Mouse (Mus musculus): ENCODE measurements around the gene Olfr1033. TPM values are rescaled to one million over a fixed set of nuclear protein-coding genes. Genes with fewer than 3 reads are reported as not detected.
"Not testable (repeated sequence)": the region's sequence is repeated elsewhere in the genome, so short reads cannot be mapped to it uniquely, and the experiment has no call there.

Gene Olfr1033
- polyA plus RNA-seq (2015; fragmentation: Nextera tagmentation; extraction: Ambion mirVana) = 3.6 and 5.2 TPM in 2 replicates

DNA sequence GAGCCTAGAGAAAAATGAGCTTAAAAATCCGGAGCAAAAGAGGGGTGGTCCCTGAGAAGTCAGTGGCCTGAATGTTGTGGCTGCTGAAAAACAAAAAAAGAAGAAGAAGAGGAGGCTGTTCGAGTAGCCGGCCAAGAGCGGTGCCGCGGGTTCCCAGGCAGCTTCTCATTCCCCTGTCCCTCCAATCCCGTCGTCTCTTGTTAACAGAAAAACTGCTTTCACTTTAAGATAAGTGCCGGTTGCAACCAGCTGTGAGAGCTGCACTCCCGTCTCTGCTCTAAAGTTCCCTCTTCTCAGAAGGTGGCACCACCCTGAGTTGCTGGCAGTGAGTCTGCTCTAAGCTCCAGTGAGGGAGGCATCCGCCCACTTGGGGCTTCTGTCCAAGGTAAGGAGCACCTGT, at the start of gene Olfr1033:
Gene Olfr1033 (plus strand): TSS at position 228 of the 400 bp plus-strand sequence.
- 2% methylated on average over 11 of the region's 11 CpGs for WGBS
- ATAC-seq (ENCODE audit: insufficient read depth, low FRiP score, low read depth); H3K36me3 ChIP-seq; H3K4me1 ChIP-seq; H3K9me3 ChIP-seq; H3K9ac ChIP-seq; H3K27me3 ChIP-seq (replicated peaks): not testable (repeated sequence)
- Histone ChIP-seq H3K4me2 (peak within 1 kb of the TSS; percentile 46), H3K4me3 (replicated peaks) (peak within 1 kb of the TSS; percentile 35), H3K27ac (0 out of 2 replicates have a peak within 1 kb of the TSS, but pooled peaks have one; percentile 36)

DNA sequence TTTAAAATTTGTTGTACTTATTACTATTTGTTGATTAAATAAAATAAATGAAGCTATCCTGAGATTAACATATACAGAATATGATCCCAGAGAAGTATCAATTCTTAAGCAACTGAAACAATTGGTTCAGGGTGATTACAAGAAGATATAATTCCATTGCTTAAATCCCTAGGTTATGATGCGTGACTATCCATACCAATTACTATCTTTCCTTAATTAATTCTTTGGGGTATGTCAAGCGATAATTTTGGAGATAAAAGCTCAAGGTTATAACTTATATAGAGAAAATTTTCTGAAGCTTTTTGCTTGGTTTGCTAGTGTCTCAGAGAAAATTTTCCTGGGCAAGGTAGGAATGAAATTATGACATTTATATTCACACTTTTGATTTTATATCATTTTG, 46.8 kb upstream of the Olfr1033 start, which contains the start of gene Olfr1029:
Gene Olfr1029 (plus strand): TSS at position 301 of the 400 bp plus-strand sequence.
- no peak within 1 kb of the TSS for H3K27ac ChIP-seq
- H3K4me2 ChIP-seq = no peak within 1 kb of the TSS
- H3K9me3 ChIP-seq = no peaks in the 10 kb centered on the region
- H3K9ac ChIP-seq = no peak within 1 kb of the TSS
- H3K4me1 ChIP-seq = no peaks in the 10 kb centered on the region
- ATAC-seq (ENCODE audit: insufficient read depth, low FRiP score, low read depth) = no peak
- no peaks in the 10 kb centered on the region for H3K36me3 ChIP-seq
- WGBS = 85% methylated on average over 2 of the region's 2 CpGs
- no peak within 1 kb of the TSS for H3K4me3 ChIP-seq (replicated peaks)
- H3K27me3 ChIP-seq (replicated peaks) = no peaks in the 10 kb centered on the region

DNA sequence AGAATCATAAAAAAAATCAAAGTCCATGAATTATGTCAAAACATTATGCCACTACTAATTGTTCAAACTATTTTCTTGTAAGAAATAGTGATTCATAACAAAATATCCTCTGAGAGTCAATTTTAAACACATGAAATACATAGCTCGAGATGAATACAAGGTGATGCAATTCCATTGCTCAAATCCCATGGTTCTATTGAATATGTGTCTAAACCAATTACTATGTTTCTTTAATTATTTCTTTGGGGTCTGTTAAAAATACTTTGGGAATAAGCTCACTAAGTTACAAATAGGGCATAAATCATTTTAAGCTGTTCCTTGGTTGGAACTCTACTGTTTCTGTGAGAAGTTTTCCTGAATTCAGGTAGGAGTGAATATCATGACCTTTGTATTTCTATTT, 41.5 kb upstream of the Olfr1033 start, which contains the start of gene Olfr1030:
Gene Olfr1030 (plus strand): TSS at position 301 of the 400 bp plus-strand sequence.
- H3K9me3 ChIP-seq = no peaks in the 10 kb centered on the region
- ATAC-seq (ENCODE audit: insufficient read depth, low FRiP score, low read depth) = no peak
- 66% methylated on average over 1 of the region's 1 CpGs for WGBS
- no peak within 1 kb of the TSS for H3K4me2 ChIP-seq
- no peaks in the 10 kb centered on the region for H3K36me3 ChIP-seq
- no peaks in the 10 kb centered on the region for H3K4me1 ChIP-seq
- H3K27ac ChIP-seq = no peak within 1 kb of the TSS
- no peak within 1 kb of the TSS for H3K4me3 ChIP-seq (replicated peaks)
- H3K27me3 ChIP-seq (replicated peaks) = no peaks in the 10 kb centered on the region
- no peak within 1 kb of the TSS for H3K9ac ChIP-seq

DNA sequence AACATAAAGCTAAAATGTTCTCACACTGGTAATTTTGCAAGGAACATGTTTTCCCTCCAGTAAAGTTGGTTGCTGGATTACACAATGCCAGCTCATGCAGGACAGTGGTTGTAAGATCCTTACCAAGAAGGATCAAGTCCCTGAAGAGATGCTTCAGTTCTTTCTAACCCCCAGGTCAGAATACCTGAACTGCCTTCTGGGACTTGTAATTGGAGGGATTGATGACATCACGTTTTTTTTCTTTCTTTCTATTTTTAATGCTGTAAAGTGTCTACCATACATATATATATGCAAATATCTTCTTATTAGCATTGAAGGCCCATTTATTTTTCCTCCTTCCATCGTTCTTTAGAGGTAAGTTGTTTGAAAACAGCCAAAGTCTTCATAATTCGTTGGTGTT, 30.4 kb upstream of the Olfr1033 start, which contains the start of gene Olfr1031:
Gene Olfr1031 (plus strand): TSS at position 301 of the 400 bp plus-strand sequence.
- H3K9ac ChIP-seq = no peak within 1 kb of the TSS
- no peaks in the 10 kb centered on the region for H3K4me1 ChIP-seq
- WGBS = 65% methylated on average over 3 of the region's 3 CpGs
- no peak within 1 kb of the TSS for H3K4me2 ChIP-seq
- H3K27me3 ChIP-seq (replicated peaks) = no peaks in the 10 kb centered on the region
- H3K36me3 ChIP-seq = no peaks in the 10 kb centered on the region
- H3K9me3 ChIP-seq = no peaks in the 10 kb centered on the region
- ATAC-seq (ENCODE audit: insufficient read depth, low FRiP score, low read depth) = no peak
- H3K27ac ChIP-seq = no peak within 1 kb of the TSS
- no peak within 1 kb of the TSS for H3K4me3 ChIP-seq (replicated peaks)

DNA sequence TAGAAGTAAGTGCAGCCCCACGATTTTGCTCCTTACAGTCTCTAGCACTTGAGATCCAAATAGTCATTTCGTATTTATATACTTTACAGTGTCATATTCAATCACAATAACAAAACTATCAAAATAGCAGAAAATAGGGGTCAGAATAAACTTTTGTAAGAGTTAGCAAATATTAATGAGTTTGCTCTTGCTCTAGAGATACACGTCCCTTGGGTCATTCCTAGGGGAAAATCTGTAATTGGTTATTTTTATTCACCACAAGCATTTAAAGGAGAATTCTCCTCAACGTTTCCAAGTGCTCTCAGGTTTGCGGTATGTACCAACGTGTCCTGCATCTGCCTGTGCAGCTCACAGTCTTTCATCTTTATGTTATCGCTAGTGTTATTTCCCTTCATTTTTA, 15.2 kb upstream of the Olfr1033 start, which contains the start of gene Olfr1032:
Gene Olfr1032 (plus strand): TSS at position 301 of the 400 bp plus-strand sequence.
- H3K4me2 ChIP-seq = no peak within 1 kb of the TSS
- ATAC-seq (ENCODE audit: insufficient read depth, low FRiP score, low read depth) = no peak
- H3K4me3 ChIP-seq (replicated peaks) = no peak within 1 kb of the TSS
- no peak within 1 kb of the TSS for H3K27ac ChIP-seq
- H3K36me3 ChIP-seq = no peaks in the 10 kb centered on the region
- H3K9me3 ChIP-seq = no peaks in the 10 kb centered on the region
- no peak within 1 kb of the TSS for H3K9ac ChIP-seq
- WGBS = 78% methylated on average over 7 of the region's 7 CpGs
- H3K4me1 ChIP-seq = no peaks in the 10 kb centered on the region
- H3K27me3 ChIP-seq (replicated peaks) = no peaks in the 10 kb centered on the region

DNA sequence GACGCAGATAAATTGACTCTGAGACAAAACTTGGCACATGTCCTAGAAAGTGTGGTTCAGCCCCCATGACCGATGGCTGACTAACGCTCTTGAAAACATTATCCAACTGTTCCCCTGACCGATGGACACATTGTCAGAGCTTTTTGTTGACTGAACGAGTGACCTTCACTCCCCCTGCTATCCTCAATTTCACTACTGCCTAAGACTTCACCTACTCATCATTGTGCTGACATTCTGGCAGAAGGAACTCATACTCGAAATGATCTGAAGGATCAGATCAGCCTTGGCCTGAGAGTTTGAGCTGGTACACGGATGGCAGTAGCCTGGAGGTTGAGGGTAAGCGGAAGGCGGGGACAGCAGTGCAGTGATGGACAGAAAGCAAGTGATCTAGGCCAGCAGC, 1.1 kb downstream of the Olfr1033 start:
- H3K36me3 ChIP-seq; ATAC-seq (ENCODE audit: insufficient read depth, low FRiP score, low read depth); H3K9ac ChIP-seq; H3K27me3 ChIP-seq (replicated peaks); H3K4me1 ChIP-seq; H3K9me3 ChIP-seq; H3K27ac ChIP-seq; H3K4me3 ChIP-seq (replicated peaks); H3K4me2 ChIP-seq: not testable (repeated sequence)
- whole genome bisulfite sequencing = 49% methylated on average over 4 of the region's 9 CpGs

DNA sequence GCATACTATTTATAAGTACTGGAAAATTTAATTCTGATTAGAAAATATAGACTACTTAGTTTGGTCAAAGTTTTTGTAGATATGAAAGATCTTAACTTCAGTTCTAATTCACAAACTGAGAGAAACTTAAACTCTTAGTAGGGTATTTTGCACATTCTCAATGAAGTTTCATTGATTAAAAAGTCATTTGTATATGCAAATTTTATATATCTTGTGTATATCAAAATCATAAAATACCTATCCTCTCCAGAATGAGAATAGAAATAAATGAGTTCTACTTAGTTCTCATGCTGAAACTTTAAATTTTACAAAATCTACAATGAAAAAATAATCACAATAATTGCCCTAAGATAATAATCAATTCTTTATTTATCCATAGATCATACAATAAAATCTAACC, 25.1 kb downstream of the Olfr1033 start, which contains the start of gene Olfr1034:
Gene Olfr1034 (plus strand): TSS at position 301 of the 400 bp plus-strand sequence.
- ATAC-seq (ENCODE audit: insufficient read depth, low FRiP score, low read depth) = no peak
- Histone ChIP-seq H3K9ac (no peak within 1 kb of the TSS), H3K4me3 (replicated peaks) (no peak within 1 kb of the TSS), H3K36me3 (no peaks in the 10 kb centered on the region), H3K9me3 (no peaks in the 10 kb centered on the region), H3K4me1 (no peaks in the 10 kb centered on the region), H3K27me3 (replicated peaks) (no peaks in the 10 kb centered on the region), H3K27ac (no peak within 1 kb of the TSS), H3K4me2 (no peak within 1 kb of the TSS)

DNA sequence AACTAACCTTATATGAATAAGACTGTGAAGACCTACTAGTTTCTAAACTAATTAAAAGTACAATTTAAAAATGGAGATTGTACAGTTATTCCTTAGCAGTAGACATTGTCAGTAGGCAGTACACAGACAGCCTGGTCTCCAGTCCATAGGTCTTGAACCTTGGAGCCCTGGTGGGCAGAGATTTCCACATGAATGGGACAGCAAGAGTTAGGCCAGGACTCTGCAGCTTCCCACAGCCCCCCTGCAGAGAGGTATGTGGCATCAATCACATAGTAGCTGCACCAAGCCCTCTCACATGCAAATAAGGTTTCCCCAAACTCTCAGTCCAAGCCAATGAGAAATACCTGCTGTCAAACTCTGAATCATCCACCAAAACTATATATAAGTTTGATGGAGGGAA, 30.3 kb downstream of the Olfr1033 start:
- not testable (repeated sequence) for H3K9ac ChIP-seq; ATAC-seq (ENCODE audit: insufficient read depth, low FRiP score, low read depth); H3K4me3 ChIP-seq (replicated peaks); H3K4me1 ChIP-seq; H3K9me3 ChIP-seq; H3K27me3 ChIP-seq (replicated peaks); H3K27ac ChIP-seq; H3K4me2 ChIP-seq; H3K36me3 ChIP-seq

DNA sequence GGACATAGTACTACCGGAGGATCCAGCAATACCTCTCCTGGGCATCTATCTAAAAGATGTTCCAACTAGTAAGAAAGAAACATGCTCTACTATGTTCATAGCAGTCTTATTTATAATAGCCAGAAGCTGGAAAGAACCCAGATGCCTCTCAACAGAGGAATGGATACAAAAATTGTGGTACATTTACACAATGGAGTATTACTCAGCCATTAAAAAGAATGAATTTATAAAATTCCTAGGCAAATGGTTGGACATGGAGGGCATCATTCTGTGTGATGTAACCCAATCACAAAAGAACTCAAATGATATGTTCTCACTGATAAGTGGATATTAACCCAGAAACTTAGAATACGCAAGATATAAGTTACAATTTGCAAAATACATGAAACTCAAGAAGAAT, 43.3 kb downstream of the Olfr1033 start:
- H3K4me1 ChIP-seq; H3K9ac ChIP-seq; H3K27ac ChIP-seq; H3K36me3 ChIP-seq; H3K9me3 ChIP-seq; H3K4me2 ChIP-seq; H3K4me3 ChIP-seq (replicated peaks); ATAC-seq (ENCODE audit: insufficient read depth, low FRiP score, low read depth); H3K27me3 ChIP-seq (replicated peaks): not testable (repeated sequence)
- WGBS = 94% methylated on average over 2 of the region's 2 CpGs

DNA sequence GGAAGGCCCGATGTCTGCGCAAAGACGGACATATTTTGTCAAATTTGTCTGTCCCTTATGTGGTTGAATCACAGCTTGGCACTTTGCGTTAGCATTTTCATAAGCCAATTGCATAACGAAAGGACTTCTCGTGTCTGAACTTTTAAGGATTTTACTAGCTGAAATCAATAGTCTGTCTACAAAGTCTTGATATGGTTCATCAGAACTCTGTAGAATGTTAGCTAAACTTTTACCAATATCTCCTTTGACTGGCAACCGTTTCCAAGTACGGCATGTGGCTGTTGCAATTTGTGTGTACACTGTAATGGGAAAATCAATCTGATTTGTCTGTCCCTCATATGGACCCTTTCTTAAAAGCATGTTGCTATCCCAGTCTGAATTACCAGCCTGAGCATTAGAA, 49.8 kb downstream of the Olfr1033 start:
- no peak overlapping the region for H3K27ac ChIP-seq
- no peak overlapping the region for H3K4me3 ChIP-seq (replicated peaks)
- H3K36me3 ChIP-seq = no peaks in the 10 kb centered on the region
- no peaks in the 10 kb centered on the region for H3K27me3 ChIP-seq (replicated peaks)
- no peaks in the 10 kb centered on the region for H3K9me3 ChIP-seq
- no peaks in the 10 kb centered on the region for H3K4me1 ChIP-seq
- WGBS = 84% methylated on average over 8 of the region's 8 CpGs
- no peak overlapping the region for H3K4me2 ChIP-seq
- ATAC-seq (ENCODE audit: insufficient read depth, low FRiP score, low read depth) = no peak
- H3K9ac ChIP-seq = no peak overlapping the region

DNA sequence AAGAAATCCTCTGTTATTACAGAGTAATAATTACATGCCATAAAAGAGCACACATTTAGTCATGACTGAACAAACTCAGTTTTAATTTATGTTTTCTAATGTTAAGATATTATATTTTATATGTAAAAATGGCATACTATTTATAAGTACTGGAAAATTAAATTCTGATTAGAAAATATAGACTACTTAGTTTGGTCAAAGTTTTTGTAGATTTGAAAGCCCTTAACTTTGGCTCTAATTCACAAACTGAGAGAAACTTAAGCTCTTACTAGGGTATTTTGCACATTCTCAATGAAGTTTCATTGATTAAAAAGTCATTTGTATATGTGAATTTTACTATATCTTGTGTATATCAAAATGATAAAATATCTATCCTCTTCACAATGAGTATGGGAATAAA, 53.3 kb downstream of the Olfr1033 start, which contains the start of gene Olfr1036:
Gene Olfr1036 (plus strand): TSS at position 301 of the 400 bp plus-strand sequence.
- H3K4me1 ChIP-seq; ATAC-seq (ENCODE audit: insufficient read depth, low FRiP score, low read depth); H3K9ac ChIP-seq; H3K4me3 ChIP-seq (replicated peaks); H3K9me3 ChIP-seq; H3K36me3 ChIP-seq; H3K27me3 ChIP-seq (replicated peaks); H3K4me2 ChIP-seq; H3K27ac ChIP-seq: not testable (repeated sequence)

DNA sequence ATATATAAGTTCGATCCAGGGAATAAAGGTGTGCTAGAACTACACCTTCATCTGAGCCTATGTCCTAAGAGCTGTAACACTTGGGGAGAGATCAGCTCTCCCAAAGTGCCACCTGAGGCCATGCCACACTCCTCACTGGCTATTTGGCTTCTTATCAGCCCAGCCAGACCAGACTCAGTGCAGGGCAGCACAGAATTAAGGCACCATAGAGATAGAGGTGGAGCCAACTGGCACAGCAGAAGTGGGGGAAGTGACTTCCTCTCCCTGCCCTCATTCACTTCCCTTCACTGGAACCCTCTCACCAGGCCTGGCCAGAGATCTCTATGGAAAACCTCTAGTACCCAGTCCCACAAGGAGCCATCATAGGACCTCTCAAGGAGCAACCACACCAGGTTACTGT, 60.0 kb downstream of the Olfr1033 start:
- not testable (repeated sequence) for ATAC-seq (ENCODE audit: insufficient read depth, low FRiP score, low read depth); H3K4me1 ChIP-seq; H3K9me3 ChIP-seq; H3K4me2 ChIP-seq; H3K9ac ChIP-seq; H3K27ac ChIP-seq; H3K4me3 ChIP-seq (replicated peaks); H3K36me3 ChIP-seq; H3K27me3 ChIP-seq (replicated peaks)
- WGBS = 86% methylated on average over 1 of the region's 1 CpGs

DNA sequence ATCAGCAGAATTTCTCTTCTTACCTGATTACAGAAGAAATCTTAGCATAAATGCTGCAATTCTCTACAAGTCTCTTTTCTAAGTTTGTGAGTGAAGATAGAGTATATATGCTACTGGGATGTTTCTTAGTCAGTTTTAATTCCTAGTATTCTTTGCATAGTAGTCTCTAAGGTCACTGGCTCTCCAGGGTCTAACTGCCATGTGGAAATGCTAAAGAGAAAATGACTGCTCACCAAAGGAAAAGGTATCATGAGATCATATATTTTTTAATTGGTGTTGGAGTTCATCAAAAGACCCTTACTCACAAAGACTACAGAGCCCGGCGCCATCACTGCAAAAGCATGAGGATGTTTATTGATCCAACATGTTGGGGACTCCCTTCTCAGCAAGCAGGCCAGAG, 66.9 kb downstream of the Olfr1033 start, which contains the start of gene Olfr1037:
Gene Olfr1037 (minus strand): TSS at position 101 of the 400 bp plus-strand sequence.
- H3K36me3 ChIP-seq = no peaks in the 10 kb centered on the region
- no peak within 1 kb of the TSS for H3K4me2 ChIP-seq
- H3K9me3 ChIP-seq = no peaks in the 10 kb centered on the region
- no peak within 1 kb of the TSS for H3K9ac ChIP-seq
- no peak within 1 kb of the TSS for H3K27ac ChIP-seq
- 85% methylated on average over 2 of the region's 2 CpGs for WGBS
- H3K27me3 ChIP-seq (replicated peaks) = no peaks in the 10 kb centered on the region
- H3K4me3 ChIP-seq (replicated peaks) = no peak within 1 kb of the TSS
- no peak for ATAC-seq (ENCODE audit: insufficient read depth, low FRiP score, low read depth)
- H3K4me1 ChIP-seq = no peaks in the 10 kb centered on the region
